In the genomic region with DNA sequence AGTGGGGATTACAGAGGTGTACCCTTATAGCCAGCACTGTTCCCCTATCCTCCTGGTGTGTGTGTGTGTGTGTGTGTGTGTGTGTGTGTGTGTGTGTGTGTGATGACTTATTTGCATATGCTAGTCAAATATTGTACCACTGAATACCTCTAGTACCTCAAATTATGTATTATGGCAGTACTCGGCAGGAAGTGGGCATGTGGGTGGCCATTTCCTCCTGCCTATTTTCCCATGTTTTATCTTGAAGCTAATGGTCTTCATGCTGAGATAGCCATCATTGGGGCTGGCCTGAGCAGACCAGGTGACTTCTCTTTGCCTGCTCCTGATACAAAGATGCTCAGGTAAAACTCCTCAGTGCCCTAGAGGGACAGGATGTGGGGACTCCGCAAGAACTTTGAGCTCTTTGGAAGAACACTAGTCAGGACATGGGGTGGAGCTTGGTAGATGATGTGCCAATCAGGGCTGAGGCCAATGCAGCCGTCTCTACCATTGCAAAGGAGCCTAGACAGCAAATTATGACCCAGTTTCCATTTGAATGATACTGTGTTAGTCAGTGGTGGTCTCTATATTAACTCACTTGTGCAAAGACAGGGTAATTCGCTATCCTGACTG, we compare ENCODE assay signal across 28 mouse cellular contexts. TPM values are rescaled to one million over a fixed set of nuclear protein-coding genes. Genes with fewer than 3 reads are reported as not detected.
A peak's percentile ranks its signal among the peaks of the same experiment; 100 is the strongest.
DNase-seq lines count a peak whose midpoint lies in the region; ATAC-seq and TF ChIP-seq lines count a peak whose summit lies in the region.
"Had no signal": no experiment of that assay in that cellular context is flagged by ENCODE, and none has a peak within 500 bp of the region (broad histone marks: within the 10 kb centered on the region; RNA-seq: fewer than 3 reads in every experiment).

No protein-coding gene starts in this region.

- DNase-seq in forebrain, embryonic 11.5 days (ENCODE audit: low spot score): peak; percentile 23
- DNase-seq in forebrain, postnatal 0 days: no peak
- peak; percentile 68 for DNase-seq in midbrain, embryonic 11.5 days (ENCODE audit: low spot score, missing footprints)
- peak; percentile 56 for DNase-seq in induced T-regulatory cell, adult 2 months (ENCODE audit: low read depth)
- no peak for DNase-seq in yolk sac, embryonic 10.5 days (ENCODE audit: low spot score)
- DNase-seq in adrenal gland, adult 2 months: no peak
- DNase-seq: adrenal gland, postnatal 25 days; cerebellum, adult 2 months; cerebellum, postnatal 10 days; embryo, embryonic 11 days; gastrocnemius, postnatal 25 days; heart, postnatal 36 days; kidney, adult 18-20 months had no signal

- ATAC-seq in forebrain, embryonic 11.5 days (replicated peaks; ENCODE audit: low FRiP score): no peak
- no peak for ATAC-seq in forebrain, postnatal 0 days
- ATAC-seq in midbrain, embryonic 11.5 days (ENCODE audit: low FRiP score): no peak
- no peak for ATAC-seq in midbrain, embryonic 15.5 days (replicated peaks)
- ATAC-seq: forebrain, embryonic 15.5 days; hindbrain, embryonic 16.5 days; intestine, embryonic 15.5 days had no signal

- no peak overlapping the region for H3K4me3 ChIP-seq in forebrain, embryonic 11.5 days (ENCODE audit: low read depth, low read length)
- H3K4me3 ChIP-seq in forebrain, postnatal 0 days (ENCODE audit: low read depth, low read length): no peak overlapping the region
- no peak overlapping the region for H3K4me3 ChIP-seq in midbrain, embryonic 11.5 days (ENCODE audit: low read depth, low read length)
- no peak overlapping the region for H3K4me3 ChIP-seq in midbrain, embryonic 15.5 days
- H3K4me3 ChIP-seq: embryonic facial prominence, embryonic 15.5 days; erythroblast, embryonic 14.5 days; forebrain, embryonic 10.5 days; forebrain, embryonic 15.5 days; heart, embryonic 12.5 days; hindbrain, embryonic 12.5 days; intestine, embryonic 15.5 days had no signal

- H3K27me3 ChIP-seq in forebrain, embryonic 11.5 days (ENCODE audit: control insufficient read depth, insufficient read depth, low read length): no peaks in the 10 kb centered on the region
- H3K27me3 ChIP-seq in forebrain, postnatal 0 days (ENCODE audit: insufficient read depth, low read length): no peaks in the 10 kb centered on the region
- no peaks in the 10 kb centered on the region for H3K27me3 ChIP-seq in midbrain, embryonic 11.5 days (ENCODE audit: control insufficient read depth, insufficient read depth, low read length)
- H3K27me3 ChIP-seq in midbrain, embryonic 15.5 days (replicated peaks): no peaks in the 10 kb centered on the region
- H3K27me3 ChIP-seq: embryonic facial prominence, embryonic 15.5 days; forebrain, embryonic 15.5 days; heart, embryonic 12.5 days; hindbrain, embryonic 12.5 days; intestine, embryonic 15.5 days had no signal

- H3K9ac ChIP-seq in forebrain, embryonic 11.5 days (ENCODE audit: low read length): no peak overlapping the region
- no peak overlapping the region for H3K9ac ChIP-seq in forebrain, postnatal 0 days
- no peak overlapping the region for H3K9ac ChIP-seq in midbrain, embryonic 11.5 days (ENCODE audit: low read length)
- no peak overlapping the region for H3K9ac ChIP-seq in midbrain, embryonic 15.5 days
- H3K9ac ChIP-seq: embryonic facial prominence, embryonic 15.5 days; forebrain, embryonic 15.5 days; heart, embryonic 12.5 days; hindbrain, embryonic 12.5 days; intestine, embryonic 15.5 days had no signal

- no peaks in the 10 kb centered on the region for H3K36me3 ChIP-seq in forebrain, embryonic 11.5 days (ENCODE audit: control insufficient read depth, insufficient read depth, low read length)
- no peaks in the 10 kb centered on the region for H3K36me3 ChIP-seq in forebrain, postnatal 0 days (ENCODE audit: insufficient read depth)
- no peaks in the 10 kb centered on the region for H3K36me3 ChIP-seq in midbrain, embryonic 11.5 days (ENCODE audit: control insufficient read depth, insufficient read depth, low read length)
- H3K36me3 ChIP-seq in midbrain, embryonic 15.5 days (replicated peaks): no peaks in the 10 kb centered on the region
- H3K36me3 ChIP-seq: embryonic facial prominence, embryonic 15.5 days; forebrain, embryonic 10.5 days; forebrain, embryonic 15.5 days; G1E; heart, embryonic 12.5 days; hindbrain, embryonic 12.5 days; intestine, embryonic 15.5 days had no signal

- no peaks in the 10 kb centered on the region for H3K9me3 ChIP-seq in forebrain, embryonic 11.5 days (ENCODE audit: control insufficient read depth, low read length)
- H3K9me3 ChIP-seq in forebrain, postnatal 0 days (ENCODE audit: low read length): no peaks in the 10 kb centered on the region
- no peaks in the 10 kb centered on the region for H3K9me3 ChIP-seq in midbrain, embryonic 11.5 days (ENCODE audit: control insufficient read depth, low read length)
- no peaks in the 10 kb centered on the region for H3K9me3 ChIP-seq in midbrain, embryonic 15.5 days
- H3K9me3 ChIP-seq: embryonic facial prominence, embryonic 15.5 days; forebrain, embryonic 10.5 days; forebrain, embryonic 15.5 days; G1E; heart, embryonic 12.5 days; hindbrain, embryonic 12.5 days; intestine, embryonic 15.5 days had no signal

- H3K4me2 ChIP-seq in forebrain, embryonic 11.5 days (ENCODE audit: low read depth, low read length, severe bottlenecking): no peak overlapping the region
- H3K4me2 ChIP-seq in forebrain, postnatal 0 days (ENCODE audit: low read depth): no peak overlapping the region
- no peak overlapping the region for H3K4me2 ChIP-seq in midbrain, embryonic 11.5 days
- H3K4me2 ChIP-seq in midbrain, embryonic 15.5 days: no peak overlapping the region
- H3K4me2 ChIP-seq: embryonic facial prominence, embryonic 15.5 days; forebrain, embryonic 15.5 days; heart, embryonic 12.5 days; hindbrain, embryonic 12.5 days; intestine, embryonic 15.5 days had no signal

- WGBS in forebrain, embryonic 11.5 days: 84% methylated on average over 4 of the region's 4 CpGs
- WGBS in forebrain, postnatal 0 days: 76% methylated on average over 4 of the region's 4 CpGs
- WGBS in midbrain, embryonic 11.5 days: 87% methylated on average over 4 of the region's 4 CpGs
- 88% methylated on average over 4 of the region's 4 CpGs for WGBS in midbrain, embryonic 15.5 days

- no peaks in the 10 kb centered on the region for H3K4me1 ChIP-seq in forebrain, embryonic 11.5 days (replicated peaks; ENCODE audit: control insufficient read depth, insufficient read depth, low read length)
- no peaks in the 10 kb centered on the region for H3K4me1 ChIP-seq in forebrain, postnatal 0 days (ENCODE audit: insufficient read depth)
- H3K4me1 ChIP-seq in midbrain, embryonic 11.5 days (ENCODE audit: control insufficient read depth, insufficient read depth, low read length): no peaks in the 10 kb centered on the region
- no peaks in the 10 kb centered on the region for H3K4me1 ChIP-seq in midbrain, embryonic 15.5 days
- H3K4me1 ChIP-seq: forebrain, embryonic 15.5 days; hindbrain, embryonic 12.5 days had no signal

- no peak for TF ChIP-seq CTCF in forebrain, postnatal 0 days (IDR thresholded peaks at IDR 0.05; ENCODE audit: low read depth)

- H3K27ac ChIP-seq in forebrain, embryonic 11.5 days (ENCODE audit: low read depth, low read length): no peak overlapping the region
- no peak overlapping the region for H3K27ac ChIP-seq in forebrain, postnatal 0 days (ENCODE audit: low read depth, low read length)
- H3K27ac ChIP-seq in midbrain, embryonic 11.5 days (ENCODE audit: low read depth, low read length): no peak overlapping the region
- H3K27ac ChIP-seq in midbrain, embryonic 15.5 days: no peak overlapping the region
- H3K27ac ChIP-seq: embryonic facial prominence, embryonic 15.5 days; forebrain, embryonic 10.5 days; forebrain, embryonic 15.5 days; hindbrain, embryonic 12.5 days; intestine, embryonic 15.5 days had no signal

RNA-seq across cellular contexts. Expression of gene Tmigd1, which starts 10.1 kb away (rescaled TPM):
- not detected in 2 replicates for polyA plus RNA-seq in forebrain, embryonic 11.5 days (2014; fragmentation: Nextera tagmentation; extraction: Ambion mirVana)
- total RNA-seq in forebrain, postnatal 0 days (2014; rRNA removed): not detected in 2 replicates
- polyA plus RNA-seq in forebrain, postnatal 0 days (2015; fragmentation: Nextera tagmentation; extraction: Ambion mirVana): 0.13 TPM in 1 of 2 replicates, not detected in the other
- polyA plus RNA-seq in midbrain, embryonic 11.5 days (2014; fragmentation: Nextera tagmentation; extraction: Ambion mirVana): not detected in 2 replicates
- not detected in 2 replicates for polyA plus RNA-seq in midbrain, embryonic 15.5 days (2015; fragmentation: Nextera tagmentation; extraction: Ambion mirVana)
- under 1 TPM; 0.41 to 0.63 TPM for total RNA-seq in adrenal gland, adult 2 months (2021)
- polyA plus RNA-seq in adrenal gland, adult 2 months (2012; rRNA removed): not detected in 2 replicates
- total RNA-seq: gastrocnemius, adult 18-20 months; gastrocnemius, postnatal 25 days; granulocyte monocyte progenitor cell, adult 5-6 weeks had no signal
- polyA plus RNA-seq: C2C12; cerebellum, adult 2 months; embryonic facial prominence, embryonic 11.5 days; erythroblast, embryonic 14.5 days; forebrain, embryonic 10.5 days; forebrain, embryonic 15.5 days; frontal cortex, adult 2 months; G1E; heart, embryonic 12.5 days; hindbrain, embryonic 16.5 days had no signal

RNA-seq across cellular contexts. Expression of gene Blmh, which starts 32.8 kb away (rescaled TPM):
- polyA plus RNA-seq in forebrain, embryonic 11.5 days (2014; fragmentation: Nextera tagmentation; extraction: Ambion mirVana): 167 and 174 TPM in 2 replicates
- 98.1 and 106 TPM in 2 replicates for total RNA-seq in forebrain, postnatal 0 days (2014; rRNA removed)
- polyA plus RNA-seq in forebrain, postnatal 0 days (2015; fragmentation: Nextera tagmentation; extraction: Ambion mirVana): 91.1 and 111 TPM in 2 replicates
- polyA plus RNA-seq in midbrain, embryonic 11.5 days (2014; fragmentation: Nextera tagmentation; extraction: Ambion mirVana): 183 and 197 TPM in 2 replicates
- 151 and 155 TPM in 2 replicates for polyA plus RNA-seq in midbrain, embryonic 15.5 days (2015; fragmentation: Nextera tagmentation; extraction: Ambion mirVana)
- 10 to 100 TPM; 40.5 to 58.2 TPM for total RNA-seq in adrenal gland, adult 2 months (2021)
- 3.4 and 3.8 TPM in 2 replicates for polyA plus RNA-seq in adrenal gland, adult 2 months (2012; rRNA removed)

RNA-seq across cellular contexts. Expression of gene Cpd, which starts 45.0 kb away (rescaled TPM):
- 14.3 and 15.6 TPM in 2 replicates for polyA plus RNA-seq in forebrain, embryonic 11.5 days (2014; fragmentation: Nextera tagmentation; extraction: Ambion mirVana)
- 35.5 and 44.0 TPM in 2 replicates for total RNA-seq in forebrain, postnatal 0 days (2014; rRNA removed)
- 3.9 and 5.6 TPM in 2 replicates for polyA plus RNA-seq in forebrain, postnatal 0 days (2015; fragmentation: Nextera tagmentation; extraction: Ambion mirVana)
- 14.4 and 16.5 TPM in 2 replicates for polyA plus RNA-seq in midbrain, embryonic 11.5 days (2014; fragmentation: Nextera tagmentation; extraction: Ambion mirVana)
- polyA plus RNA-seq in midbrain, embryonic 15.5 days (2015; fragmentation: Nextera tagmentation; extraction: Ambion mirVana): 5.3 and 5.4 TPM in 2 replicates
- total RNA-seq in adrenal gland, adult 2 months (2021): 10 to 100 TPM; 34.0 to 37.4 TPM
- 14.1 and 15.1 TPM in 2 replicates for polyA plus RNA-seq in adrenal gland, adult 2 months (2012; rRNA removed)

Comparison
In these comparisons a context has a peak if more than half of its experiments do, and no peak if none do; other contexts are left out.
1. DNase-seq: peak in forebrain, embryonic 11.5 days (single experiment), midbrain, embryonic 11.5 days (single experiment) and induced T-regulatory cell, adult 2 months (single experiment); none in forebrain, postnatal 0 days (single experiment), yolk sac, embryonic 10.5 days (single experiment) and adrenal gland, adult 2 months (single experiment).
2. RNA of gene Blmh, which starts 32.8 kb away (polyA plus RNA-seq): 183 to 197 TPM in midbrain, embryonic 11.5 days, 167 to 174 TPM in forebrain, embryonic 11.5 days, 151 to 155 TPM in midbrain, embryonic 15.5 days and 91.1 to 111 TPM in forebrain, postnatal 0 days; 3.4 to 3.8 TPM in adrenal gland, adult 2 months; every median in the first group is over 10 times any median in the second.